Mouse (Mus musculus) heart, adult 2 months (tissue): ENCODE results near the gene Ppp1r16b. TPM values are rescaled to one million over a fixed set of nuclear protein-coding genes. Genes with fewer than 3 reads are reported as not detected.

ENCODE experiments used
- DNase-seq, 2 experiments: peaks; one replicate each; pipeline ENCODE4 v3.0.0; 2021
- H3K27ac ChIP-seq: fragments of 200-600 bp; 2 replicates; pipeline ENCODE4 v1.8.1; 2022
- H3K27me3 ChIP-seq: fragments of 200-500 bp; 2 replicates; pipeline ENCODE4 v1.6.1; 2012; ENCODE audit warnings: mild to moderate bottlenecking, low read length, inconsistent platforms, mixed read lengths; ENCODE audit not compliant: control insufficient read depth, insufficient read depth
- H3K36me3 ChIP-seq: fragments of 200-500 bp; 2 replicates; pipeline ENCODE4 v1.6.1; 2012; ENCODE audit warnings: low read length, inconsistent platforms; ENCODE audit not compliant: control insufficient read depth, insufficient read depth
- H3K4me1 ChIP-seq: fragments of 200-500 bp; 2 replicates; pipeline ENCODE4 v1.6.1; 2011; ENCODE audit warnings: low read length; ENCODE audit not compliant: control insufficient read depth, insufficient read depth
- H3K4me3 ChIP-seq: fragments of 200-600 bp; 2 replicates; pipeline ENCODE4 v1.8.1; 2022
- H3K79me2 ChIP-seq: fragments of 200-500 bp; replicated peaks from 2 replicates; pipeline ENCODE4 v1.6.1; 2012; ENCODE audit warnings: mild to moderate bottlenecking, inconsistent platforms, low read length, moderate library complexity, mixed read lengths; ENCODE audit not compliant: control insufficient read depth, insufficient read depth
- H3K9ac ChIP-seq: fragments of 200-500 bp; 2 replicates; pipeline ENCODE4 v1.6.1; 2012; ENCODE audit warnings: low read depth, mild to moderate bottlenecking, control low read depth, inconsistent platforms, low read length, mixed read lengths
- CTCF ChIP-seq: fragments of 200-600 bp; IDR thresholded peaks from 2 replicates; pipeline ENCODE4 v1.8.1; 2022; ENCODE audit warnings: antibody characterized with exemption, mild to moderate bottlenecking, moderate library complexity
- EP300 ChIP-seq: fragments of 200-500 bp; IDR thresholded peaks from 2 replicates; pipeline ENCODE4 v1.6.1; 2011; ENCODE audit warnings: low read depth, low read length, control low read depth; ENCODE audit not compliant: insufficient read depth
- POLR2A ChIP-seq: fragments of 200-500 bp; IDR thresholded peaks from 2 replicates; pipeline ENCODE4 v1.6.1; 2011; ENCODE audit warnings: mild to moderate bottlenecking, low read depth, low read length, control low read depth; ENCODE audit not compliant: insufficient read depth
- WGBS: fragments of 180-500 bp; shearing (Covaris S2); methylation state at CpG from one replicate; pipeline ENCODE4 v1.1.7; 2018; 5-methylcytosine and 5-hydroxymethylcytosine counted together
- intact Hi-C: fragments of 180-260 bp; cut with DNase I; formaldehyde crosslinking; loops from one replicate; pipeline ENCODE4 v1.15.1; 2025
- polyA plus RNA-seq: library from polyadenylated mRNA; depleted of rRNA; stranded (reverse); fragments of >200 nt; gene quantifications from 2 replicates; pipeline ENCODE4 v1.2.3, GENCODE M21; 2012
- total RNA-seq, 2 experiments: library from RNA; stranded (reverse); gene quantifications; 2 replicates each; pipeline ENCODE4 v1.2.3; 2021

Gene Ppp1r16b
- total and polyA plus RNA-seq, 3 experiments: 3.3 to 12.3 (median 10.4) TPM

DNA sequence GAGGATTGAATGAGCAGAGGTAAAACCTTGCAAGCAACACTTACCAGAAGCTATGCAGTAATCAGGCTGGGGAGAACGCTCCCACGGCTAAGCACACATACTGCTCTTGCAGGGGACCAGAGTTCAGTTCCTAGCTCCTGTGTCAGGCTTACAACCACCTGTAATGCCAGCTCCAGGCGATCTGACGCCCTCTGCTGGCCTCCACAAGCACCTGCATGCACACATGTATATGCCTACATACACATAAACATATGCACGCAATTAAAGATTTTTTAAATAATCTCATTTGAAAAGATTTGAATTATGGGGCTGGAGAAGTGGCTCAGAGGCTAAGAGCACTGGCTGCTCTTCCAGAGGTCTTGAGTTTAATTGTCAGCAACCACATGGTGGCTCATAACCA, 77.2 kb downstream of the Ppp1r16b start:
- DNase-seq: no peak
- H3K9ac ChIP-seq: no peak overlapping the region
- no peak overlapping the region for H3K4me3 ChIP-seq
- no peaks in the 10 kb centered on the region for H3K27me3 ChIP-seq
- no peak overlapping the region for H3K27ac ChIP-seq
- peaks cover 6% of the 10 kb centered on the region for H3K4me1 ChIP-seq
- no peaks in the 10 kb centered on the region for H3K36me3 ChIP-seq
- TF ChIP-seq POLR2A (no peak), EP300 (no peak), CTCF (peak; percentile 39)
- intact Hi-C loops: no loop called here
- WGBS: 81% methylated on average over 5 of the region's 5 CpGs
- no peaks in the 10 kb centered on the region for H3K79me2 ChIP-seq

DNA sequence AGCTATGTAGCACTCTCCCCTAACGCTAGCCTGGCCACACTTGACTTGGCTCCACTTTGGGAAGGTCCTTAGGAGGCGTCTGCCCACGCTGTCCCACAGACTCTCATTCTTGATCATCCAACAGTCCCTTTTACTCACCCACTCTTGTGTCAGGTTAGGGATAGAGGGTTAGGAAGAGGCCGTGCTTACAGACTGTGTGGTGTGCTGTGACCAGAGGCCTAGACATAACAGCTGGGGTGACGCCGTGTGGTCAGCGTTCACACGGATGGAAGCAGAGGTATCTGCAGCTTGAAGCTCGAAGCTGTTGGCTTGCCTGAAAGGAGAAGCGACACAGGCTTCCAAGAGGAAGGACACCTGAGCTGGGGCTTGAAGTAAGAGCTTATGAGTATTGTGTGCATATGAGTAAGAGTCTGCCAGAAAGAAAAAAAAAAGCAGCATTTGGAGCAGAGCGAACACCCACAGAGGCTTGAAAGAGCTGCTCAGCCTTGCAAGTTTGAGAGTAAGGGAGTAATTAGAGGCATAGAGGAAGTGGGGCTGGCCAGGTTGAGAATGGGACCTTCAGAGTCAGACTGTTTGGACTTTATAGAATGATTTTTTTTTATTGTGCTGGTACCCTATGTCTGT, 78.4 kb downstream of the Ppp1r16b start:
- Histone ChIP-seq H3K9ac (no peak overlapping the region), H3K4me3 (no peak overlapping the region), H3K36me3 (no peaks in the 10 kb centered on the region), H3K79me2 (no peaks in the 10 kb centered on the region), H3K4me1 (peaks cover 6% of the 10 kb centered on the region), H3K27ac (no peak overlapping the region), H3K27me3 (no peaks in the 10 kb centered on the region)
- intact Hi-C loops: loop anchor here (2.0 kb wide), 2 partner anchors 43 to 91 kb away; no protein-coding TSS in a partner anchor
- TF ChIP-seq EP300 (no peak), CTCF (no peak), POLR2A (no peak)
- no peak for DNase-seq
- WGBS: 85% methylated on average over 11 of the region's 11 CpGs

DNA sequence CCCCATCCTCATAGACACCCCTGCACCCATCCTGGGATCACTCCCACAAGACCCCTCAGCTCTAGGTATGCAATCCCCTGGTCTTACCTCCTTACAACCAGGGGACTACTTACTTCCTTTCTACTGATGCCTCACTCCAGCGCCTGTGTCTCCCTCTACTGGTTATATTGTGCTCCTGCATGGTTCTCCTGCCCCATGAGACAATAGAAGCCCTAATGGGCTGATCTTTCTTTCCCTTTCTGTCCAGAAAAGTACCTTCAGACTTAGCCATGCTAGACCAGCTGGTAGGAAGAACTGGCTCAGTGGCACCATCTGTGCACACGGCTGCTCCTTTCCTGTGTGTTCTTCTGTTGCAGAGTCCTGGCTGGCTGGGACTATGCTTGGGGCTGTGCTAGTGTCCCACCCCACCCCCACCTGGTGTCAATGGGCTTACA, 79.9 kb downstream of the Ppp1r16b start:
- Histone ChIP-seq H3K27me3 (no peaks in the 10 kb centered on the region), H3K36me3 (no peaks in the 10 kb centered on the region), H3K27ac (no peak overlapping the region), H3K4me1 (peaks cover 6% of the 10 kb centered on the region), H3K79me2 (no peaks in the 10 kb centered on the region), H3K4me3 (no peak overlapping the region), H3K9ac (no peak overlapping the region)
- 11% methylated on average over 2 of the region's 2 CpGs for WGBS
- DNase-seq: peak in 1 of 2 experiments; percentile 24
- TF ChIP-seq CTCF: peak; percentile 83
- 0 out of 2 replicates have a peak, but pooled peaks have one; percentile 27 for TF ChIP-seq EP300
- no peak for TF ChIP-seq POLR2A
- intact Hi-C loops: loop anchor here (2.0 to 5.0 kb wide), 3 partner anchors 44 to 198 kb away; no protein-coding TSS in a partner anchor

DNA sequence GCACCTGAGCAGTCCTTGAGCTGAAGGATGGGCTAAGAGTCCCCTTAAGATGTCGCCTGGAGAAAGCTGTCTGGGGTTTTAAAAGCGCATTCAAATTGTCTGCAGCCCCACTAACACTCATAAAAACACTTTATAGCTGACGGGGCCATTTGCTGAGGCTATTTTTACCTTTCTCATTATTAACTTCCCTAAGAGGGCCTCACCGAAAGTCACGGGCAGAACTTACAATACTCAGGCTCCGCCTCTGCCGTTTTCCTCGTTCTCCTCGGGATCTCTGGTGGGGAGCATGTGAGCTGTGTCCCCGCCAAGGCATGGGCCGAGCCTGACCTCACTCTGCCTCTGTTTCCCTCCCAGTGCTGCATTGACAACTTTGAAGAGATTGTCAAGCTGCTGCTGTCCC, 81.0 kb downstream of the Ppp1r16b start:
- Histone ChIP-seq H3K27me3 (no peaks in the 10 kb centered on the region), H3K27ac (no peak overlapping the region), H3K79me2 (no peaks in the 10 kb centered on the region), H3K36me3 (no peaks in the 10 kb centered on the region), H3K9ac (no peak overlapping the region), H3K4me3 (no peak overlapping the region), H3K4me1 (peaks cover 4% of the 10 kb centered on the region)
- no peak for DNase-seq
- intact Hi-C loops: loop anchor here (5.0 kb wide), 1 partner anchor 199 kb away; no protein-coding TSS in a partner anchor
- TF ChIP-seq CTCF: no peak
- TF ChIP-seq POLR2A: no peak
- no peak for TF ChIP-seq EP300
- WGBS: 53% methylated on average over 11 of the region's 11 CpGs

DNA sequence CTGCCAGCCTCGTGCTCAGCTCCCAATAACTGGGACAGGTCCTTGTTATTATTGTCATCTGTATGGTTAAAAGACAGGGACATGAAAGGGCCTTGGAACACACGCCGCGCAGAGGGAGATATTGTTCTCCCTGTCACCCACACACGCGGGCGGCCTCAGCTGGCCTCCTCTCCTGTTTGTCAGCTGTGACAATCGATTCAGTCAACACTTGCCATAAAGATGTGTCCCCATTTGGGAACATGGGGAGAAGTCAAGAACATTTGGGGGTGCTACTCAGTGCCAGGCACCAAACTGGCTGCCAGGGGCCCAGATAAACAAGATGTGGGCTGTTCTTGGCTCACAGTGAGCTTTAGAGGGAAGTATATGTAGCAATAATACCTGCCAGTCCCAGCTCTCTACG, 84.2 kb downstream of the Ppp1r16b start:
- DNase-seq: no peak
- no peaks in the 10 kb centered on the region for H3K27me3 ChIP-seq
- no peaks in the 10 kb centered on the region for H3K79me2 ChIP-seq
- H3K36me3 ChIP-seq: no peaks in the 10 kb centered on the region
- H3K27ac ChIP-seq: no peak overlapping the region
- WGBS: 94% methylated on average over 9 of the region's 9 CpGs
- no peak overlapping the region for H3K4me3 ChIP-seq
- intact Hi-C loops: loop anchor here (5.0 kb wide), 1 partner anchor 202 kb away; no protein-coding TSS in a partner anchor
- H3K9ac ChIP-seq: no peak overlapping the region
- peaks cover 2% of the 10 kb centered on the region for H3K4me1 ChIP-seq
- TF ChIP-seq EP300: no peak
- TF ChIP-seq CTCF: no peak

DNA sequence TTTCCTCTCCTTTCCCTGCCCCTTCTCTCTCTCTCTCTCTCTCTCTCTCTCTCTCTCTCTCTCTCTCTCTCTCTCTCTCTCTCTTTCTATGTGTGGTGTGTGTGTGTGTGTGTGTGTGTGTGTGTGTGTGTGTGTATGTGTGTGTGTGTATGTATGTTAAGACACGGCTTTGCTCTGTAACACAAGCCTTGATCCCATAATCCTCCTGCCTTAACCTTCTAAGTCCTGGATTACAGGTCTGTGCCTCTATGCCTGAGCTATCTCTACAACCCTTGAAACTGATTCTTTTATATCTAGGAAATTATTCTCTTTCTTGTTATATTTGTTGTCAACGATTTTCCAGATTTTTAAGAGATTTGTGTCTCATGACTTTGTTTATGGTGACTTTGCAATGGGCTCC, 95.0 kb downstream of the Ppp1r16b start:
- H3K27me3 ChIP-seq: no peaks in the 10 kb centered on the region
- H3K79me2 ChIP-seq: no peaks in the 10 kb centered on the region
- intact Hi-C loops: no loop called here
- H3K36me3 ChIP-seq: no peaks in the 10 kb centered on the region
- no peak overlapping the region for H3K27ac ChIP-seq
- TF ChIP-seq EP300 (no peak), POLR2A (no peak)
- no peak overlapping the region for H3K4me3 ChIP-seq
- DNase-seq: no peak
- H3K9ac ChIP-seq: no peak overlapping the region
- no peaks in the 10 kb centered on the region for H3K4me1 ChIP-seq
- 82% methylated on average over 2 of the region's 2 CpGs for WGBS
